Mouse (Mus musculus): ENCODE data around the gene Olfr351.

The Olfr351 gene

GRCm38 (mm10) chr2:36862560-36862959 lies at the start of gene Olfr351:
TSS of gene Olfr351 (minus strand) at chr2:36862660.
- DNase-seq: no peak

- DNase-seq: no peak
Observed at GRCm38 (mm10) chr2:36905380-36905779, 42.9 kb upstream of the Olfr351 start, which contains the start of gene Olfr354. TSS of gene Olfr354 (plus strand) at chr2:36905680.

GRCm38 (mm10) chr2:36897114-36897513 lies 34.7 kb upstream of the Olfr351 start:
- DNase-seq: no peak

- DNase-seq: no peak
Observed at GRCm38 (mm10) chr2:36892836-36893235, 30.4 kb upstream of the Olfr351 start, which contains the start of gene Olfr353. TSS of gene Olfr353 (minus strand) at chr2:36892936.

- DNase-seq: no peak
Observed at GRCm38 (mm10) chr2:36868160-36868559, 5.7 kb upstream of the Olfr351 start, which contains the start of gene Olfr352. TSS of gene Olfr352 (plus strand) at chr2:36868460.

- DNase-seq: no peak
Observed at GRCm38 (mm10) chr2:36846010-36846409, 16.4 kb downstream of the Olfr351 start, which contains the start of gene Olfr350. TSS of gene Olfr350 (plus strand) at chr2:36846310.

- no peak for DNase-seq
Observed at GRCm38 (mm10) chr2:36816932-36817331, 45.5 kb downstream of the Olfr351 start, which contains the start of gene Olfr3. TSS of gene Olfr3 (minus strand) at chr2:36817032.
